Mouse (Mus musculus): Measurements from ENCODE around the gene Ezr. TPM values are rescaled to one million over a fixed set of nuclear protein-coding genes. Genes with fewer than 3 reads are reported as not detected.

Ezr gene
- polyA plus RNA-seq, 1 experiment from 2014 or later: 344 TPM

DNA sequence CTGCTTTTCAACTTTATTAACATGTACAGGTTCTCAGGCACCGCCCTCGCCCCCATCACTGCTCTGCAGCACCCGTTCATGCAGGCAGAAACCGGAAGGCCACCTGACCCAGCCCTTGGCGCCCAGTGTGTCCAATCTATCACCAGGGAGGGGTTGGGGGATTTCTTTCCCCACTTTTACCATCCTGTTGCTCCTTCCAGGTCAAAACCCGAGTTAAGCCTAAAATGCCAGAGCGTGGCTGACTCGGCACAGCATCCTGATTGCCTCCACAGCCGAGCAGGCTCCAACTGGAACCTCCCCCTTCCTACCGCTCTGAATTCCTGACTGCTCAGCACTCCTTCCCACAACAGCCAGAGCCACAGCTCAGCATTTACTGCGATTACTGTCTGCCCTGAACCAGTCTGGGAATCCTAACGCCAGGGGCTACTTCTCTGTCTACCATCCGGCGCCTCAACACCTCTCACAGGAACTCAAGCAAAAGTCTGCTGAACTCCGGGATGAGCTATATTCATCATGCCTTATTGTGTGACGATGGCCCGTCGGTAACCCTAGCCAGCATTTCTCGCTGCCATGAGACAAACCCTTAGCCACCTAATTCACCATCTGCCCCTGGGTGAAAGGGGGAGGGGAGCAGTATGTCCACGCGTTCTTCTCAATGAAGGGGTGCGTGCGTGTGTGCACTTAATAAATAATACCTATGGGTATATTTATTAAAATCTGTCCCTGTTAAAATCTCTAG, 3.6 kb downstream of the Ezr start:
- no peaks in the 10 kb centered on the region for H3K27me3 ChIP-seq
- ATAC-seq: peak; percentile 60
- ChIA-PET CTCF (interaction anchor here (0.9 to 1.8 kb wide), 6 partner anchors 19 to 113 kb away, joined by 3 to 6 read pairs (median 3); no protein-coding TSS in a partner anchor), POLR2A (interaction anchor here (0.7 to 1.7 kb wide), 5 partner anchors 30 to 1036 kb away, joined by 4 to 6 read pairs (median 4); no protein-coding TSS in a partner anchor)
- in situ Hi-C loops (cut with MboI; ENCODE audit: low pct_unique_long_range_greater_than_20kb): loop anchor here (10.0 kb wide), 1 partner anchor 116 kb away; no protein-coding TSS in a partner anchor
- no peak for TF ChIP-seq CTCF (IDR thresholded peaks at IDR 0.05)
- DNase-seq (ENCODE audit: low read depth, low spot score): peak; percentile 46

DNA sequence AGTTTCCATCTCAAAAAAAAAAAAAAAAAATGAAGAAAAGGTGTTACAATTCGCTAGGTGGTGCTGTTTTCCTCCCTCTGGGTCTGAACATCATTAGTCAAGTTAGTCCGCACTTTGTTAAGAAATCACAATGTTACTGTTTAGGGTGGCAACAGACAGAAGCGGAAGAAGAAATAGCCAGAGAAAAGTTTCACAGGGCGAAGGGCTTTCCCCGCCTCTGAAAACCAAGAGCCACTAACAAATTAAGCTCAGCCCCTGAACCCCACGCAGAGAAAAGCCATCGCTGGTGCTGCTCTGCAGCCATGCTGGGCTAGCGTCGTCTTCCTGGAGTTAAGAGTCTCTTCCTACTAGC, 4.3 kb downstream of the Ezr start:
- in situ Hi-C loops (cut with MboI; ENCODE audit: low pct_unique_long_range_greater_than_20kb): loop anchor here (10.0 kb wide), 1 partner anchor 116 kb away; no protein-coding TSS in a partner anchor
- ChIA-PET CTCF (interaction anchor here (0.9 to 1.8 kb wide), 5 partner anchors 19 to 114 kb away, joined by 3 to 6 read pairs (median 3); no protein-coding TSS in a partner anchor), POLR2A (interaction anchor here (0.7 to 1.7 kb wide), 4 partner anchors 30 to 1037 kb away, joined by 4 to 6 read pairs (median 5); no protein-coding TSS in a partner anchor)
- H3K27me3 ChIP-seq: no peaks in the 10 kb centered on the region
- no peak for TF ChIP-seq CTCF (IDR thresholded peaks at IDR 0.05)
- ATAC-seq: no peak
- DNase-seq (ENCODE audit: low read depth, low spot score): no peak

DNA sequence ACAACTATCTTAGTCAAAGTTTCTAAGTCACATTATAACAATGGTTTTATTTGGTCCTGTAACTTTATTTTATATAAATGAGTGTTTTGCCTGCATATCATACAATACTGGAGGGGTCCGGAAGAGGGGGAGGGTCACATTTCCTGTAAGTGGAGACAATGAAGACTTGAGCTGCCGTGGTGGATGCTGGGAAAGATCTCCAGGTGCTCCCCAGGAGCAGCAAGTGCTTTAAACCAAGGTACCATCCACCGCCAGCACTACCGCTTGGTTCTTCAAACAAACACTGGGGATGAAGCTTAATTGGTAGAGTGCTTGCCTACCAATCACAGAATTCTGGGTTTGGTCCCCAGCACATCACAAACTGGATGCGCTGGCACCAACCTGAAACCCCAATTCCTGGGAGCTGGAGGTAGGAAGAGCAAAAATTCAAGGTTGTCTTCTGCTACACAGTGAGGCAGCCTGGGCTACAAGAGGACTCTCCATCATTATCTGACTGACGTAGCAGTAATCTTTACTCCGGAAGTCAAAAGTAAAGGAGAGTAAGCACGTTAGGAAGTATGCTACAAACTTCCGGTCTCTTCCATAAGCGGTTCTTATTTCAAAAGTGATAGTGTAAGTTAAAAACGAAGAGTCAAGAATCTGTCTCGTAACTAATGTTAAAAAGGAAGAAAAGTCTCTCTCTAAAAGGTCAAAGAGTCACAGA, 4.8 kb downstream of the Ezr start:
- CTCF ChIA-PET: interaction anchor here (1.2 to 1.8 kb wide), 3 partner anchors 31 to 114 kb away, joined by 3 to 6 read pairs (median 3); no protein-coding TSS in a partner anchor
- TF ChIP-seq CTCF (IDR thresholded peaks at IDR 0.05): no peak

DNA sequence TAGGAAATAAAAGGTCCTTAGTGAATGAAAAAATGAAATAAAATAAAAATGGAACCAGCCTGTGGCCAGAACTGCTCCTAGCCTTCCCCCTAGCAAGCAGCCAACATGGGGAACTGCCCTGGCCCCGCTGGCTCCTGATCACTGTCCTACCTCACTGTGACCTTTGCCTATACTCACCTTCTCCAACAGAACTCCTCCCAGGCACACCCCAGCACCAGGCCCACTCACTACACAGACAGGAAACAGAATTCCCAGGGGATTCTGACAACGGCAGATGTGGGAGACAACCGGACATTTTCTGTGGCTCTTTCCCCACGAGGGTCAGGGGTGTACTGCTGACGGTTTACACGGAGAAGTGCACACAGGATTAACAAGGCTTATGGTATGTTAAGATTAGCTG, 5.5 kb downstream of the Ezr start:
- POLR2A ChIA-PET: interaction anchor here (0.7 to 1.5 kb wide), 2 partner anchors 51 to 70 kb away, joined by 3 to 6 read pairs; no protein-coding TSS in a partner anchor
- CTCF ChIA-PET: interaction anchor here (1.8 kb wide), 1 partner anchor 36 kb away, joined by 6 read pairs; no protein-coding TSS in a partner anchor
- H3K27me3 ChIP-seq: no peaks in the 10 kb centered on the region
- in situ Hi-C loops (cut with MboI; ENCODE audit: low pct_unique_long_range_greater_than_20kb): loop anchor here (10.0 kb wide), 1 partner anchor 118 kb away; no protein-coding TSS in a partner anchor
- TF ChIP-seq CTCF (IDR thresholded peaks at IDR 0.05): no peak
- DNase-seq (ENCODE audit: low read depth, low spot score) (no peak), ATAC-seq (no peak)

More for the DNA sequence above, 4.8 kb downstream of the Ezr start:
- POLR2A ChIA-PET: interaction anchor here (0.7 to 1.5 kb wide), 3 partner anchors 50 to 1037 kb away, joined by 4 to 6 read pairs (median 4); no protein-coding TSS in a partner anchor
- no peaks in the 10 kb centered on the region for H3K27me3 ChIP-seq
- DNase-seq (ENCODE audit: low read depth, low spot score) (no peak), ATAC-seq (no peak)
- in situ Hi-C loops (cut with MboI; ENCODE audit: low pct_unique_long_range_greater_than_20kb): loop anchor here (10.0 kb wide), 1 partner anchor 117 kb away; no protein-coding TSS in a partner anchor

DNA sequence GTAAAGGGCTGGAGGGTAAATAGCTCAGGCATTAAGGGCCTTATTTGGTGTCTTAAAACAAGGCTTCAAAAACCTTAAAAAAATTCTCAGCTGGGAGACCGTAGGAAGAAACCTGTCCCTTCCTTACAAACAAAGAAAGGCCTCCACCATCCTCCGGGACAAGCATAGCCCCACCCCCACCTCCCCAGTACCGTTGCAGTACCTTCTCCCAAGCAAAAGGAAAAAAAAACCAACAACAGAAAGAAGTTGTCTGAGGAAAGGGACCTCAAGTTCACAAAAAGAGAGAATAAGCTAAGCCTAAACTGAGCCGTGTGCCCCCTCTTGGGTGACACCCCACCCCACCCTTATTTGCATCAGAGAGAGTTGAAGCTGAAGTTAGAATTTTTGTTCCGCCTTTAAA, 6.0 kb downstream of the Ezr start:
- ChIA-PET POLR2A (interaction anchor here (0.7 to 0.8 kb wide), 2 partner anchors 54 to 70 kb away, joined by 3 read pairs; no protein-coding TSS in a partner anchor), CTCF (no interaction called here)
- no peak for ATAC-seq
- no peaks in the 10 kb centered on the region for H3K27me3 ChIP-seq
- in situ Hi-C loops (cut with MboI; ENCODE audit: low pct_unique_long_range_greater_than_20kb): loop anchor here (10.0 kb wide), 1 partner anchor 118 kb away; no protein-coding TSS in a partner anchor
- no peak for TF ChIP-seq CTCF (IDR thresholded peaks at IDR 0.05)
- DNase-seq (ENCODE audit: low read depth, low spot score): no peak

DNA sequence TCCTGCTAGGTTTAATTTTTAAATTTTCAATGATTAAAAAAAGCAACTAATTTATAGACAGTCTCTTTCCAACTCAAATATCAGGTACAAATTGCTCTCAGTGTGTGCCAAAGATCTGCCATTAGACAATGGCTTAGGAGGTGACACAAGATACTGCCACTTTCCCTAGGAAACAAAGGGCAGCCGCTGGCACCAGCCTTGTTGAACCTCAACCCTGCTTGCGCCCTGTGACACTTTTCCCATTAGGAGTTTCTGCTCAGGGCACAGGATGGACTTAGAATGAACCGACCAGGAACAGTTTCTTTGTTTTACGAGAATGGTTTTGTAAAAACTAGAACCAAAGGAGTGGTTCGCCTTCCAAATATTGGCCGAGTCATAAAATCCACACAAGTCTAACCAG, 6.5 kb downstream of the Ezr start:
- TF ChIP-seq CTCF (IDR thresholded peaks at IDR 0.05): no peak
- ATAC-seq (no peak), DNase-seq (ENCODE audit: low read depth, low spot score) (no peak)

DNA sequence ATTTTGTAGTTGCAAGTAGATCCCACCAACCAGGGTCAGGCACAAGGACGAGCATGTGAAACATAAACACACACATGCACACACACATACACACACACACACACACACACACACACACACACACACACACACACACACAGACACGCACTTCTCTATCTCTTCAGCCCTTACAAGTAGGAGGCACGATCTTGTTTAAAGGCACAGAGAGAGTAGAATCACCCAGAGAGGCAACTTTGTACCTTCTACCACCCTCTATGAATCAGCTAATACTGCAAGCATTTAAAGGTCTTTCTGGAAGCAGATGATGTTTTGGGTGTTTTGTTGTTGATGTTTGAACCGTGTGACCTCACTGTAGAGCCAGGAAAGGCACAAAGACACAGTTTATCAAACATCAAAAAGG, 6.9 kb downstream of the Ezr start:
- ChIA-PET POLR2A (interaction anchor here (0.8 kb wide), 1 partner anchor 746 kb away, joined by 5 read pairs; no protein-coding TSS in a partner anchor), CTCF (no interaction called here)
- no peak for TF ChIP-seq CTCF (IDR thresholded peaks at IDR 0.05)
- ATAC-seq (no peak), DNase-seq (ENCODE audit: low read depth, low spot score) (no peak)
- H3K27me3 ChIP-seq: no peaks in the 10 kb centered on the region
- in situ Hi-C loops (cut with MboI; ENCODE audit: low pct_unique_long_range_greater_than_20kb): loop anchor here (10.0 kb wide), 1 partner anchor 119 kb away; no protein-coding TSS in a partner anchor

More for the DNA sequence above, 6.5 kb downstream of the Ezr start:
- no peaks in the 10 kb centered on the region for H3K27me3 ChIP-seq
- ChIA-PET CTCF (no interaction called here), POLR2A (interaction anchor here (0.8 kb wide), 2 partner anchors 54 to 746 kb away, joined by 3 to 5 read pairs; no protein-coding TSS in a partner anchor)
- in situ Hi-C loops (cut with MboI; ENCODE audit: low pct_unique_long_range_greater_than_20kb): loop anchor here (10.0 kb wide), 1 partner anchor 119 kb away; no protein-coding TSS in a partner anchor

DNA sequence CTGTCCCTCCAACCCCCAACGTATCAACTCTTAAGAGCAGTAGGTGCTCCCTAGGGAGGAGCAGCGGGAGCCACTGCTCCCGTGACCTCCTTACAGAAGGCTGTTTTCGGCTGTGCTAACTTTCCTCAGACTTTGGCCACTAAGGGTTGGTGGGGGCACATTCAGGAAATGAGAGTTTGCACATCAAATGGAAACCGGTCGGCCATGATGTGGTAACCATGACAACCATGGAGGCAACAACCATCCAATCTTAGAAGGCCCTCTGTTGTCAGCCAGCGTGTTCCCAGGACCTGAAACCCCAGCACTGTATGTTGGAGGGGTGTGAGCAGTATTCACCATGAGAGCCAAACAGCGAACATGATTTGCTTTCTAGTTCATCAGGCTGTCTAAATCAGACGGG, 7.4 kb downstream of the Ezr start:
- no peak for TF ChIP-seq CTCF (IDR thresholded peaks at IDR 0.05)
- ChIA-PET POLR2A (interaction anchor here (0.8 kb wide), 1 partner anchor 747 kb away, joined by 5 read pairs; no protein-coding TSS in a partner anchor), CTCF (no interaction called here)
- ATAC-seq (no peak), DNase-seq (ENCODE audit: low read depth, low spot score) (no peak)
- H3K27me3 ChIP-seq: no peaks in the 10 kb centered on the region
- in situ Hi-C loops (cut with MboI; ENCODE audit: low pct_unique_long_range_greater_than_20kb): loop anchor here (10.0 kb wide), 1 partner anchor 120 kb away; no protein-coding TSS in a partner anchor

DNA sequence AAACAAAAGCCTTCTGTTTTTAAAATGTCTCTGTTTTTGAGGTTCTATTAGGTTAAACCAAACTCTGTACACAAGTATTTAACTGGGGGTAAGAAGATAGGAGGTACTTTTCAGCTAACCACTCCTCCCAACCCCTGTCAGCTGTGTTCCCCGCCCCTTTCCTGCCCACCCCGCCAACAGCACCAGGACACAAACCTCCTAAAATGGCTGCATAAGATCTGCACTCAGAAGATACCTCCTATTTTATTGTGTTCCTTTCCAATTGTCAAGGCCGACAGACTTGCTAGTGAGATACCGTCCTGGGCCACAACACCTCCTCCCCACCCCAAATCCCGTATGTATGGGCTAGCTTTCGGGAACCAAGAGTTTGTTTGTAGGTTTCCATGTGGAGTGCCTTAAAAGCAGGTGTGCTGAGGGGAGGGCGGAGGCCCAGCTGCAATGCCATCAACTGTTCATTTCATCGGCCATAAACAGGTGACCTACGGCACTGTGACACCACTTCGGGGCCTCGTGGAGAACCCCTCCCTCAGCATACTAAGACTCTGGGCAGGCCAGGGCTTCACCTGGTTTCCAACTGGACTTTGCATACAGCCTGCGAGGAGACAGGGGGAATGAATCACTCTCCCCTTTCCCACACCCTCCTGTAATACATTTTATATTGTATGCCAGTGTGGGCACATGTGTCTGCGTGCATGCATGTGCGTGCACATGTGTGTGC, 9.2 kb downstream of the Ezr start:
- ATAC-seq (no peak), DNase-seq (ENCODE audit: low read depth, low spot score) (no peak)
- in situ Hi-C loops (cut with MboI; ENCODE audit: low pct_unique_long_range_greater_than_20kb): loop anchor here (5.0 to 10.0 kb wide), 2 partner anchors 121 to 706 kb away; no protein-coding TSS in a partner anchor
- CTCF ChIA-PET: interaction anchor here (1.1 kb wide), 1 partner anchor 54 kb away, joined by 3 read pairs; no protein-coding TSS in a partner anchor
- H3K27me3 ChIP-seq: no peaks in the 10 kb centered on the region
- POLR2A ChIA-PET: interaction anchor here (0.6 kb wide), 1 partner anchor 110 kb away, joined by 3 read pairs; no protein-coding TSS in a partner anchor
- no peak for TF ChIP-seq CTCF (IDR thresholded peaks at IDR 0.05)
